Mouse (Mus musculus) forebrain, postnatal 0 days (tissue): ENCODE data around the gene Tmem37. TPM values are rescaled to one million over a fixed set of nuclear protein-coding genes. Genes with fewer than 3 reads are reported as not detected.

Experiments used
- ATAC-seq: fragments of 200-750 bp; cut with Nextera tagmentation; 2 replicates; pipeline ENCODE4 v1.8.0; 2017; ENCODE audit warnings: mild to moderate bottlenecking, moderate library complexity
- DNase-seq: peaks from one replicate; pipeline ENCODE4 v3.0.0-alpha.2; 2015
- H3K27ac ChIP-seq: fragments of 300-500 bp; sonication (generic); 2 replicates; pipeline ENCODE4 v1.5.1; 2014; ENCODE audit warnings: low read depth, mild to moderate bottlenecking, antibody characterized with exemption, low read length, moderate library complexity, mixed read lengths
- H3K27me3 ChIP-seq: fragments of 300-500 bp; sonication (generic); 2 replicates; pipeline ENCODE4 v1.6.1; 2014; ENCODE audit warnings: mild to moderate bottlenecking, low read length, mixed read lengths; ENCODE audit not compliant: insufficient read depth
- H3K36me3 ChIP-seq: fragments of 300-500 bp; sonication (generic); 2 replicates; pipeline ENCODE4 v1.6.1; 2014; ENCODE audit warnings: mild to moderate bottlenecking, moderate library complexity; ENCODE audit not compliant: insufficient read depth
- H3K4me1 ChIP-seq: fragments of 300-500 bp; sonication (generic); 2 replicates; pipeline ENCODE4 v1.6.1; 2014; ENCODE audit warnings: antibody characterized with exemption; ENCODE audit not compliant: insufficient read depth
- H3K4me2 ChIP-seq: fragments of 300-500 bp; sonication (generic); 2 replicates; pipeline ENCODE4 v1.6.1; 2014; ENCODE audit warnings: low read depth, mild to moderate bottlenecking, moderate library complexity
- H3K4me3 ChIP-seq: fragments of 300-500 bp; sonication (generic); 2 replicates; pipeline ENCODE4 v1.5.1; 2014; ENCODE audit warnings: low read depth, low read length, mixed read lengths
- H3K9ac ChIP-seq: fragments of 300-500 bp; sonication (generic); 2 replicates; pipeline ENCODE4 v1.6.1; 2014; ENCODE audit warnings: mild to moderate bottlenecking
- H3K9me3 ChIP-seq: fragments of 300-500 bp; sonication (generic); 2 replicates; pipeline ENCODE4 v1.6.1; 2016; ENCODE audit warnings: low read length
- CTCF ChIP-seq: sonication (generic); IDR thresholded peaks from 2 replicates; pipeline ENCODE4 v1.5.1; 2016; ENCODE audit warnings: antibody characterized with exemption, control low read depth, low read depth
- WGBS: fragments of 180-500 bp; shearing (Covaris S2); extraction: QIAGEN DNeasy Blood & Tissue Kit; methylation state at CpG from one replicate; pipeline ENCODE4 v1.1.7; 2014; 5-methylcytosine and 5-hydroxymethylcytosine counted together
- polyA plus RNA-seq: library from polyadenylated mRNA; unstranded; fragments of >200 nt; fragmentation: Nextera tagmentation; extraction: Ambion mirVana; gene quantifications from 2 replicates; pipeline ENCODE4 v1.2.1, GENCODE M21; 2015
- total RNA-seq: library from RNA; depleted of rRNA; stranded (reverse); fragments of >200 nt; gene quantifications from 2 replicates; pipeline ENCODE4 v1.2.3, GENCODE M21; 2014; rRNA removed

The Tmem37 gene
- total and polyA plus RNA-seq, 2 experiments from 2014 or later: 6.0 to 6.8 TPM

GRCm38 (mm10) chr1:120020322-120020897 is 53.5 kb downstream of the Tmem37 start:
- H3K27ac ChIP-seq: no peak overlapping the region
- whole genome bisulfite sequencing: 76% methylated on average over 7 of the region's 7 CpGs
- H3K4me2 ChIP-seq: no peak overlapping the region
- H3K36me3 ChIP-seq: no peaks in the 10 kb centered on the region
- H3K9ac ChIP-seq: no peak overlapping the region
- DNase-seq (no peak), ATAC-seq (no peak)
- no peak for TF ChIP-seq CTCF
- H3K27me3 ChIP-seq: no peaks in the 10 kb centered on the region
- no peak overlapping the region for H3K4me3 ChIP-seq
- H3K9me3 ChIP-seq: no peaks in the 10 kb centered on the region
- no peaks in the 10 kb centered on the region for H3K4me1 ChIP-seq

- no peak overlapping the region for H3K4me3 ChIP-seq
- no peak overlapping the region for H3K4me2 ChIP-seq
- no peak overlapping the region for H3K9ac ChIP-seq
- TF ChIP-seq CTCF: no peak
- H3K4me1 ChIP-seq: no peaks in the 10 kb centered on the region
- 89% methylated on average over 12 of the region's 12 CpGs for WGBS
- DNase-seq (no peak), ATAC-seq (no peak)
- H3K27me3 ChIP-seq: no peaks in the 10 kb centered on the region
- H3K9me3 ChIP-seq: no peaks in the 10 kb centered on the region
- H3K36me3 ChIP-seq: no peaks in the 10 kb centered on the region
- no peak overlapping the region for H3K27ac ChIP-seq
These were observed 54.4 kb downstream of the Tmem37 start for GRCm38 (mm10) chr1:120019428-120019827.

GRCm38 (mm10) chr1:120018900-120019299 is 55.0 kb downstream of the Tmem37 start:
- TF ChIP-seq CTCF: no peak
- WGBS: 33% methylated on average over 3 of the region's 3 CpGs
- Histone ChIP-seq H3K4me1 (no peaks in the 10 kb centered on the region), H3K36me3 (no peaks in the 10 kb centered on the region), H3K4me3 (no peak overlapping the region), H3K9ac (no peak overlapping the region), H3K9me3 (no peaks in the 10 kb centered on the region), H3K27me3 (no peaks in the 10 kb centered on the region), H3K4me2 (no peak overlapping the region), H3K27ac (no peak overlapping the region)
- DNase-seq (no peak), ATAC-seq (no peak)

Other genes with a start within 250 kb of the Tmem37 start
- 40.1 and 41.4 TPM in 2 replicates for gene Ptpn4, start 236.5 kb downstream of the Tmem37 start, total RNA-seq
- gene Ptpn4, start 236.5 kb downstream of the Tmem37 start, polyA plus RNA-seq: 2.6 and 6.2 TPM in 2 replicates
- 6.9 and 7.2 TPM in 2 replicates for gene Tmem177, start 160.9 kb downstream of the Tmem37 start, total RNA-seq
- 4.1 and 5.4 TPM in 2 replicates for gene Tmem177, start 160.9 kb downstream of the Tmem37 start, polyA plus RNA-seq
- gene Cfap221, start 76.8 kb downstream of the Tmem37 start, total RNA-seq: 0.24 and 0.92 TPM in 2 replicates
- 0.28 and 1.1 TPM in 2 replicates for gene Cfap221, start 76.8 kb downstream of the Tmem37 start, polyA plus RNA-seq
- 0.92 and 1.1 TPM in 2 replicates for gene Sctr, start 67.2 kb downstream of the Tmem37 start, total RNA-seq
- 0.31 and 1.1 TPM in 2 replicates for gene Sctr, start 67.2 kb downstream of the Tmem37 start, polyA plus RNA-seq
- gene Dbi, start 47.0 kb upstream of the Tmem37 start, total RNA-seq: 533 and 625 TPM in 2 replicates
- gene Dbi, start 47.0 kb upstream of the Tmem37 start, polyA plus RNA-seq: 1,729 and 1,732 TPM in 2 replicates
- 2.3 and 4.6 TPM in 2 replicates for gene 3110009E18Rik, start 47.1 kb upstream of the Tmem37 start, total RNA-seq
- gene 3110009E18Rik, start 47.1 kb upstream of the Tmem37 start, polyA plus RNA-seq: 16.7 and 24.2 TPM in 2 replicates
- gene Steap3, start 198.6 kb upstream of the Tmem37 start, total RNA-seq: 1.3 and 3.9 TPM in 2 replicates
- 3.9 and 4.4 TPM in 2 replicates for gene Steap3, start 198.6 kb upstream of the Tmem37 start, polyA plus RNA-seq